Mouse (Mus musculus): ENCODE measurements around the gene Robo1. TPM values are rescaled to one million over a fixed set of nuclear protein-coding genes. Genes with fewer than 3 reads are reported as not detected.
"Not testable (repeated sequence)": the region's sequence is repeated elsewhere in the genome, so short reads cannot be mapped to it uniquely, and the experiment has no call there.

The Robo1 gene
- polyA plus RNA-seq, 1 experiment from 2014 or later = 23.7 TPM

DNA sequence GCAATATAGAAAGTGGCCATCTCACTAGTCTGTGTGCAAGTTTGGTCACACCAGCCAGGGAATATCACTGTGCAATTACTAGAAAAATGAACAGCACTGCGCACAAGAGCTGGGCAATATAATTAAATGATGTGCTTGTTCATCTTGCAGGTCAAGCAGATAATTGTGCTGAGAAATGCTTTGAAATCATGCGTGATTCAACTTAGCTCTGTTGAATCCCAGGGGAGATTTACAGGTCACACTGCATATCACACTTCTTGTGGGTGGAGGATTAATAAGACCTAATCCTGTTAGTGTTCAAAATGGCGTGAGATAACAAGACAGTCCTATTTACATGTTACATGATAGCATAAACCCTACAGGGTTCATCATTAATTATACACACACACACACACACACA, 157.6 kb downstream of the Robo1 start:
- Histone ChIP-seq H3K9me3 (no peaks in the 10 kb centered on the region), H3K27ac (no peak overlapping the region), H3K36me3 (no peaks in the 10 kb centered on the region), H3K4me1 (no peaks in the 10 kb centered on the region), H3K27me3 (replicated peaks) (no peaks in the 10 kb centered on the region), H3K9ac (no peak overlapping the region), H3K4me2 (no peak overlapping the region), H3K4me3 (replicated peaks) (no peak overlapping the region)
- no peak for ATAC-seq (ENCODE audit: insufficient read depth, low FRiP score, low read depth)
- WGBS = 79% methylated on average over 3 of the region's 3 CpGs

GRCm38 (mm10) chr16:72470037-72470673, 162.0 kb downstream of the Robo1 start:
- Histone ChIP-seq H3K9me3 (no peaks in the 10 kb centered on the region), H3K4me2 (no peak overlapping the region), H3K36me3 (no peaks in the 10 kb centered on the region), H3K27me3 (replicated peaks) (no peaks in the 10 kb centered on the region), H3K9ac (no peak overlapping the region), H3K27ac (no peak overlapping the region), H3K4me3 (replicated peaks) (no peak overlapping the region), H3K4me1 (no peaks in the 10 kb centered on the region)
- ATAC-seq (ENCODE audit: insufficient read depth, low FRiP score, low read depth) = no peak
- 32% methylated on average over 2 of the region's 2 CpGs for WGBS

DNA sequence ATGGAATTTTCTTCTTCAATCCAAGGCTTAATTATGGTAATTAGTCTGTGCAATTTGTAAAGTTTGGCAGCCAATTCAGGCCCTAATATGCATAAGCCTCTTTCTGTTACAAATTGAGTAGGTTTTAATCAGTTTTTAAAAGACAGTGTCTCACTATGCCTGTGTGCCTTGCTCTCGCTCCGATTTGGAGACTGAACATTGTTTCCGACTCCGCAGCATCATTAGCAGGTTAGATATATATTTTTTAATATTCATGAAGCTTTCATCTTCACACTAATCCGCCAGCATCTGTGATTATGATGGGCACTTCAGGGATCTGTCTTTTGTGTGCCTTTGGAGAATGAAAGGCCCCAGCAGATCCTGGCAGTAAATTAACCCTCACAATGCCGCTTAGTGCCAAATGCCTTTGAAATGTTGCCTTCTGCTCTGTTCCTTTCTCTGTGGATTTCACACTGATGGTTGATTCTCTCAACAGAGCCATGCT, 202.7 kb downstream of the Robo1 start:
- Histone ChIP-seq H3K9ac (no peak overlapping the region), H3K27ac (no peak overlapping the region), H3K4me1 (no peaks in the 10 kb centered on the region), H3K36me3 (no peaks in the 10 kb centered on the region), H3K27me3 (replicated peaks) (no peaks in the 10 kb centered on the region), H3K4me3 (replicated peaks) (no peak overlapping the region), H3K4me2 (no peak overlapping the region), H3K9me3 (no peaks in the 10 kb centered on the region)
- no peak for ATAC-seq (ENCODE audit: insufficient read depth, low FRiP score, low read depth)
- WGBS = 60% methylated on average over 6 of the region's 6 CpGs

DNA sequence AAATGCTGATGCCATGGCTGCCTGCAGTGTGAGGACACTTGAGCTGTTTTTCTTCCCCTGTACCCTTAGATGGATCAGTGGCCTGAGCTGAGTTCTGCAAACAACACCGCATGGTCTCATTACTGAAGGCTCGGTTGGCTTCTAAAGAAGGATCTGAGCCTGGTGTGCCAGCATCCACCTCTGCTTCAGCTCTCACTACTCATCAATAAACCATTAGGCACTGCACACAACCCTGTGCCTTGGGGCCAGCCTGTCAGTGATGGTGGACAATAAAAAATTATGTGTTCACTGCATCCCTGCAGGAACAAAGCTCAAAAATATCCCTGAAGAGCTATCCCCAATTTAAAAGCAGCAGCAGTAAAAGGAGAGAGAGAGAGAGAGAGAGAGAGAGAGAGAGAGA, 223.2 kb downstream of the Robo1 start:
- Histone ChIP-seq H3K4me1 (no peaks in the 10 kb centered on the region), H3K9ac (no peak overlapping the region), H3K4me3 (replicated peaks) (no peak overlapping the region), H3K27ac (no peak overlapping the region), H3K36me3 (no peaks in the 10 kb centered on the region), H3K27me3 (replicated peaks) (no peaks in the 10 kb centered on the region), H3K9me3 (no peaks in the 10 kb centered on the region), H3K4me2 (no peak overlapping the region)
- no peak for ATAC-seq (ENCODE audit: insufficient read depth, low FRiP score, low read depth)
- WGBS = 91% methylated on average over 2 of the region's 2 CpGs

- ATAC-seq (ENCODE audit: insufficient read depth, low FRiP score, low read depth) = no peak
- Histone ChIP-seq H3K27ac (no peak overlapping the region), H3K9ac (no peak overlapping the region), H3K4me1 (no peaks in the 10 kb centered on the region), H3K4me3 (replicated peaks) (no peak overlapping the region), H3K9me3 (no peaks in the 10 kb centered on the region), H3K36me3 (no peaks in the 10 kb centered on the region), H3K4me2 (no peak overlapping the region), H3K27me3 (replicated peaks) (no peaks in the 10 kb centered on the region)
- 86% methylated on average over 4 of the region's 4 CpGs for WGBS
Measured at GRCm38 (mm10) chr16:72533900-72534571, 225.9 kb downstream of the Robo1 start.

DNA sequence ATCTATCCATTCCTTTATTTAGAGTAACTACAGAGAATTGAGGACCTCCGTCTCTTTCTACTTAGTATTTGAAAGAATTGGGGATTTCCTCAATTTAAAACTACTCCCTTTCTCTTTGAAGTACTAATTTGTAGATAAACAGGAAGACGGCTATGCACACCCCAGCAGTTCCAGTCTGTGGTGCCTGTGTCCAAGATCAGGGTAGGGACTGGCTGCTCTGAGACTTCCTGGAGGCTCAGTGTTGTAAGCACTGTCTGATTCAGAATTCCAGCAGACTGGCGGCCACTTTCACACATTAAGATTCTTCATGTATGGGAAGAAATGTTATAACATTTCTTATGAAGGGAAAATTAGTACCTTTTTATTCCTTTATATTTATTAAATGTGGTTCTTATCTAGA, 230.1 kb downstream of the Robo1 start:
- no peaks in the 10 kb centered on the region for H3K27me3 ChIP-seq (replicated peaks)
- H3K4me3 ChIP-seq (replicated peaks) = no peak overlapping the region
- H3K9me3 ChIP-seq = no peaks in the 10 kb centered on the region
- no peak for ATAC-seq (ENCODE audit: insufficient read depth, low FRiP score, low read depth)
- H3K4me2 ChIP-seq = no peak overlapping the region
- no peaks in the 10 kb centered on the region for H3K36me3 ChIP-seq
- H3K27ac ChIP-seq = no peak overlapping the region
- H3K4me1 ChIP-seq = no peaks in the 10 kb centered on the region
- no peak overlapping the region for H3K9ac ChIP-seq
- 60% methylated on average over 3 of the region's 3 CpGs for WGBS

DNA sequence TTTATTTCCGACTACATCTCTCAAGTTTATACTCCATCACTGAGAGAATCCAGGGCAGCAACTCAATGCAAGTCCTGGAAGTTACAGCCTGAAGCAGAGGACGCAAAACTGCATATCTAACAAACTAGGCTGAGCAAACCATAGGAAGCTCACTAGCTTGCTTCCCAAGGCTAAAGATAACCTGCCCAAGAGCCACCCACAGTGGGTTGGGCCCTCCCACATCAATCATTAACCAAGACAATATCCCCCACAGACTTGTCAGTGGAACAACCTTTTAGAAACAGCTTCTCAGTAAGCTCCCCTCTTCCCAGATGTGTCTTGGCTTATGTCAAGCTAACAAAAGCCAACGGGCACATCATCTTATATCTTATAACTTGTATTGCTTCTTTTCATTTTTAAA, 235.8 kb downstream of the Robo1 start:
- no peak overlapping the region for H3K4me3 ChIP-seq (replicated peaks)
- no peak overlapping the region for H3K4me2 ChIP-seq
- no peaks in the 10 kb centered on the region for H3K27me3 ChIP-seq (replicated peaks)
- no peak overlapping the region for H3K27ac ChIP-seq
- no peak for ATAC-seq (ENCODE audit: insufficient read depth, low FRiP score, low read depth)
- 62% methylated on average over 3 of the region's 3 CpGs for WGBS
- no peak overlapping the region for H3K9ac ChIP-seq
- no peaks in the 10 kb centered on the region for H3K36me3 ChIP-seq
- H3K4me1 ChIP-seq = no peaks in the 10 kb centered on the region
- no peaks in the 10 kb centered on the region for H3K9me3 ChIP-seq

- Histone ChIP-seq H3K4me1 (no peaks in the 10 kb centered on the region), H3K27ac (no peak overlapping the region), H3K27me3 (replicated peaks) (no peaks in the 10 kb centered on the region), H3K36me3 (no peaks in the 10 kb centered on the region), H3K4me3 (replicated peaks) (no peak overlapping the region), H3K9me3 (no peaks in the 10 kb centered on the region), H3K9ac (no peak overlapping the region), H3K4me2 (no peak overlapping the region)
- ATAC-seq (ENCODE audit: insufficient read depth, low FRiP score, low read depth) = no peak
- 81% methylated on average over 2 of the region's 2 CpGs for WGBS
Measured at GRCm38 (mm10) chr16:72544950-72545349, 236.8 kb downstream of the Robo1 start.

DNA sequence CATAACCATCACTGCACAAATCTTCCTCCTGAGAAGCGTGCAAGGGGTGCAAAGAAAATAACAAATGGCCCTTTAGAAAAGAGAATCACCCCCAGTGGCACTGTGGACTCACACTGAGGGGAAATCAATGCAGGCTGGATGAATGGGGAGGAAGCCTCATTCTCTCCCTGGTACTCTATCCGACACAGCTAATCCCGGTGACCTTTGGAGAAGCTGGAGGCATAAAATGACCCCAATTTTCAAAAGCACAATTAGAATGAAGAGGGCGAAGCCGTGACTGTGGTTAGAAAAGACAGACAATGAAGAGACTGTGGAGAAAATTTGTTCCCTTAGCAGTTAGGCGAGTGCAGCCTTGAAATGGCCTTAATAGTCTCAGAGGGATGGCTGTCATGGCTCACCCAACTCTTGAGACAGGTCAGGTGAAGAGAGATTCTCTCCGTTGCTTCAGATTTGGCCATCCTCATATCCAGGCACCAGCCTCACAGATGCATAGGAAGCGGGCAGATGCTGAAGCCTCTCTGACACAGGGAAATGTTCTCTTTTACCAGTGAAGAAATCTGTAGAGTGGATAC, 243.7 kb downstream of the Robo1 start:
- Histone ChIP-seq H3K9ac (no peak overlapping the region), H3K9me3 (no peaks in the 10 kb centered on the region), H3K27me3 (replicated peaks) (no peaks in the 10 kb centered on the region), H3K4me2 (no peak overlapping the region), H3K4me1 (no peaks in the 10 kb centered on the region), H3K27ac (no peak overlapping the region), H3K4me3 (replicated peaks) (no peak overlapping the region), H3K36me3 (no peaks in the 10 kb centered on the region)
- ATAC-seq (ENCODE audit: insufficient read depth, low FRiP score, low read depth) = no peak
- WGBS = 72% methylated on average over 8 of the region's 8 CpGs

- Histone ChIP-seq H3K4me3 (replicated peaks) (no peak overlapping the region), H3K36me3 (no peaks in the 10 kb centered on the region), H3K4me2 (no peak overlapping the region), H3K4me1 (no peaks in the 10 kb centered on the region), H3K9me3 (no peaks in the 10 kb centered on the region), H3K27me3 (replicated peaks) (no peaks in the 10 kb centered on the region), H3K27ac (no peak overlapping the region), H3K9ac (no peak overlapping the region)
- 55% methylated on average over 5 of the region's 5 CpGs for WGBS
- ATAC-seq (ENCODE audit: insufficient read depth, low FRiP score, low read depth) = no peak
Measured at GRCm38 (mm10) chr16:72553713-72554112, 245.6 kb downstream of the Robo1 start.

DNA sequence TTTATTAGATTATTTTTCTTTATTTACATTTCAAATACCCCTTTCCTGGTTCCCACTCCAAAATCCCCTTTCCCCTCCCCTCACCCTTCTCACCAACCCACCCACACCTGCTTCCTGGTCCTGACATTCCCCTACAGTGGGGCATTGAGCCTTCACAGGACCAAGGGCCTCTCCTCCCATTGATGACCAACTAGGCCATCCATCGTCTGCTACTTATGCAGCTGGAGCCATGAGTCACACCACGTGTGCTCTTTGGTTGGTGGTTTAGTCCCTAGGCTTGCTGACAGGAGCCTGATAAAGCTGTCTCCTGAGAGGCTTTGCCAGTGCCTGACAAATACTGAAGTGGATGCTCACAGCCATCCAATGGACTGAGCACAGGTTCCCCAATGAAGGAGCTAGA, 254.0 kb downstream of the Robo1 start:
- not testable (repeated sequence) for H3K4me1 ChIP-seq; H3K9ac ChIP-seq; H3K27me3 ChIP-seq (replicated peaks); H3K4me2 ChIP-seq; H3K4me3 ChIP-seq (replicated peaks); H3K36me3 ChIP-seq; H3K27ac ChIP-seq; H3K9me3 ChIP-seq; ATAC-seq (ENCODE audit: insufficient read depth, low FRiP score, low read depth)
- WGBS = 46% methylated on average over 2 of the region's 2 CpGs

DNA sequence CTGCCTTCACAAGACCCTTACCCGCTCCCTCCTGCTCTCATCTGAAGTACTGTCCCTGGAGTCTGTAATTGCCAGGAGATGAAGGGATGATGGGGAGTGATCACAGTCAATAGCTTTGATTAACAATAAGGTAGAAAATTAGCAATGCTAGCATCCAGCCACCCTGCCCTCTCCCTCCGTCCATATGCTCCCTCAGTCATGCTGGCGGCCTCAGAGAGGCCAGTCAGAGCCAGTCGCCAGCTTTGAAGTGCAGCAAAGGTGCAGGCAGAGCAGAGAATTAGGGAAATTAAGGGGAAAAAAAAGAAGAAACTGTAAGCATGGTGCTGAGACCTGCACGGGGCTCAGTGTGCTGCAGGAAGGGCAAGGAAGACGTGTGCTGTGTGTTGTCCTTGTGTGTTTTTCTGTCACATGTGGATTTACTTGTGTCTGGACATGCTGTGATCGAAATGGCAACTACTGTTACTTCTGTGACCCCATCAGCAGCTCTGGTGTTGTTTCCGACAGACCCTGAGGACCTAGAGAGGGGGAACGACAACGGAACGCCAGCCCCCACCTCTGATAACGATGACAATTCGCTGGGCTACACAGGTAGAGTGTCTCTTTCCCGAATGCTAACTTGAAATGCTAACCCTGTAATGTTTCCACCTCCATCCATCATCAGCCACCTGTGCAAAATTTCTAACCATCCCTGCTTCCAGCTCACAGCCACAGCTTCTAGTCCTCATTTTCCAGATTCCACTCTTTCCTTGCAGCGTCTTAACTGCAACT, 255.3 kb downstream of the Robo1 start:
- no peaks in the 10 kb centered on the region for H3K36me3 ChIP-seq
- WGBS = 29% methylated on average over 15 of the region's 15 CpGs
- no peaks in the 10 kb centered on the region for H3K9me3 ChIP-seq
- H3K27me3 ChIP-seq (replicated peaks) = no peaks in the 10 kb centered on the region
- H3K4me1 ChIP-seq = no peaks in the 10 kb centered on the region
- H3K4me3 ChIP-seq (replicated peaks) = no peak overlapping the region
- no peak overlapping the region for H3K4me2 ChIP-seq
- no peak overlapping the region for H3K9ac ChIP-seq
- no peak for ATAC-seq (ENCODE audit: insufficient read depth, low FRiP score, low read depth)
- H3K27ac ChIP-seq = no peak overlapping the region
